Comparison of ENCODE assay signal across 8 mouse cellular contexts in the genomic region with DNA sequence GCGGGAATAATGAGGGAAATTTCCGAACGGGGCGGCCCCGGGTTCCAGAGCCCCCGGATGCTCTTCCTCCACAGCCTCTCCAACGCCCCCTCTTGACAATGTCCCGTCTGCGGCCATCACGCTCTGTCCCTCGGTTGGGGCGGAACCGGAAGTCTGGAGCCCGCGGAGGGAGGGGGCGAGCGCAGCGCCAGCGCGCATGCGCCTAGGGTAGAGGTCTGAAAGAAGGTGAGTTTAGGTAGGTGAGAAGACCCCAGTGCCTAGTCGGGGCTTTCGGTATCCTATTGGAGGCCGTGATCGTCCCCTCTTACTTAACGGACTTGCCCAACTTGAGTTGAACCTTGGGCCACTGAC. TPM values are rescaled to one million over a fixed set of nuclear protein-coding genes. Genes with fewer than 3 reads are reported as not detected.
DNase-seq lines count a peak whose midpoint lies in the region; ATAC-seq and TF ChIP-seq lines count a peak whose summit lies in the region.

A gene (minus strand): TSS at position 155 of the 351 bp plus-strand sequence.

- H3K4me1 ChIP-seq in forebrain, embryonic 15.5 days = peaks cover 14% of the 10 kb centered on the region
- H3K4me1 ChIP-seq in lung, embryonic 14.5 days (ENCODE audit: insufficient read depth) = 0 out of 2 replicates have a peak, but pooled peaks cover 3% of the 10 kb centered on the region
- peaks cover 11% of the 10 kb centered on the region for H3K4me1 ChIP-seq in olfactory bulb, adult 2 months (ENCODE audit: control insufficient read depth, insufficient read depth, low read length)

- peak; percentile 87 for ATAC-seq in forebrain, embryonic 15.5 days (replicated peaks)
- ATAC-seq in lung, embryonic 14.5 days (ENCODE audit: insufficient read depth) = peak; percentile 84

- WGBS in forebrain, embryonic 15.5 days = under 1% methylated on average over 26 of the region's 26 CpGs
- under 1% methylated on average over 26 of the region's 26 CpGs for WGBS in lung, embryonic 14.5 days
- under 1% methylated on average over 26 of the region's 26 CpGs for WGBS in olfactory bulb, adult 2 months

- TF ChIP-seq CTCF in layer of hippocampus, adult 2 months (conservative IDR thresholded peaks at IDR 0.05) = peak; percentile 59
- TF ChIP-seq CTCF in lung, embryonic 14.5 days (IDR thresholded peaks at IDR 0.05; ENCODE audit: low read depth) = peak; percentile 61
- no peak for TF ChIP-seq CTCF in olfactory bulb, adult 2 months (IDR thresholded peaks at IDR 0.05; ENCODE audit: insufficient read depth, low read depth, low read length)

- no peaks in the 10 kb centered on the region for H3K36me3 ChIP-seq in forebrain, embryonic 15.5 days
- H3K36me3 ChIP-seq in lung, embryonic 14.5 days (ENCODE audit: insufficient read depth) = peaks cover 13% of the 10 kb centered on the region

- peak within 1 kb of the TSS; percentile 83 for H3K4me3 ChIP-seq in forebrain, embryonic 15.5 days
- peak within 1 kb of the TSS; percentile 94 for H3K4me3 ChIP-seq in layer of hippocampus, adult 2 months
- peak within 1 kb of the TSS; percentile 76 for H3K4me3 ChIP-seq in lung, embryonic 14.5 days (ENCODE audit: low read depth, low read length)
- H3K4me3 ChIP-seq in olfactory bulb, adult 2 months (ENCODE audit: insufficient read depth, low read depth, low read length) = peak within 1 kb of the TSS; percentile 86

- H3K9me3 ChIP-seq in forebrain, embryonic 15.5 days = no peaks in the 10 kb centered on the region
- no peaks in the 10 kb centered on the region for H3K9me3 ChIP-seq in lung, embryonic 14.5 days (ENCODE audit: low read depth, low read length)

- peak within 1 kb of the TSS; percentile 66 for H3K4me2 ChIP-seq in forebrain, embryonic 15.5 days (replicated peaks)
- H3K4me2 ChIP-seq in lung, embryonic 14.5 days = peak within 1 kb of the TSS; percentile 77

- peak; percentile 95 for DNase-seq in ES-CJ7 (ENCODE audit: low read depth, low spot score)
- peak; percentile 86 for DNase-seq in cerebellum, adult 11 months
- DNase-seq in heart, postnatal 36 days = peak; percentile 87 to 89
- DNase-seq in layer of hippocampus, adult 2 months (ENCODE audit: low spot score in 2 of 2) = peak; percentile 81 to 89
- peak; percentile 96 for DNase-seq in lung, embryonic 14.5 days
- DNase-seq in thymus, postnatal 0 days (ENCODE audit: low spot score) = peak; percentile 89

- no peaks in the 10 kb centered on the region for H3K27me3 ChIP-seq in forebrain, embryonic 15.5 days
- no peaks in the 10 kb centered on the region for H3K27me3 ChIP-seq in lung, embryonic 14.5 days (ENCODE audit: insufficient read depth, low read length)

- TF ChIP-seq POLR2A in olfactory bulb, adult 2 months (IDR thresholded peaks at IDR 0.05; ENCODE audit: insufficient read depth, low read depth, low read length) = peak; percentile 64; the same call in 1 of the 2 replicates

- peak within 1 kb of the TSS; percentile 82 for H3K9ac ChIP-seq in forebrain, embryonic 15.5 days (replicated peaks)
- H3K9ac ChIP-seq in lung, embryonic 14.5 days = peak within 1 kb of the TSS; percentile 91

- peak within 1 kb of the TSS; percentile 90 for H3K27ac ChIP-seq in forebrain, embryonic 15.5 days (replicated peaks)
- peak within 1 kb of the TSS; percentile 94 for H3K27ac ChIP-seq in layer of hippocampus, adult 2 months
- peak within 1 kb of the TSS; percentile 98 for H3K27ac ChIP-seq in lung, embryonic 14.5 days (ENCODE audit: low read depth)
- peak within 1 kb of the TSS; percentile 33 for H3K27ac ChIP-seq in olfactory bulb, adult 2 months (ENCODE audit: insufficient read depth, low read depth, low read length)

- intact Hi-C loops in heart, postnatal 36 days (cut with DNase I) = loop anchor here (5.0 kb wide), 1 partner anchor 157 kb away; no protein-coding TSS in a partner anchor

RNA-seq across cellular contexts. Expression of the gene that starts here (rescaled TPM):
- polyA plus RNA-seq in forebrain, embryonic 15.5 days (2015; fragmentation: Nextera tagmentation; extraction: Ambion mirVana) = 24.7 and 25.5 TPM in 2 replicates
- total RNA-seq in heart, postnatal 36 days (2021) = 1 to 10 TPM; 3.2 to 3.4 TPM
- total RNA-seq in layer of hippocampus, adult 2 months (2021) = 1 to 10 TPM; 4.0 to 5.5 TPM
- polyA plus RNA-seq in lung, embryonic 14.5 days (2014; fragmentation: Nextera tagmentation; extraction: Ambion mirVana) = 13.2 and 16.1 TPM in 2 replicates
- polyA plus RNA-seq in olfactory bulb, adult 2 months (2012; ENCODE audit: insufficient read depth, insufficient read length, low replicate concordance, missing spikeins) = not detected in 2 replicates
- polyA plus RNA-seq in thymus, postnatal 0 days (2015; fragmentation: Nextera tagmentation; extraction: Ambion mirVana) = 24.3 and 24.7 TPM in 2 replicates

Comparison
In these comparisons a context has a peak if more than half of its experiments do, and no peak if none do; other contexts are left out.
1. Peak in every context shown above with its lines: DNase-seq, ATAC-seq, H3K4me3 ChIP-seq and H3K27ac ChIP-seq.
2. RNA of the gene that starts here (polyA plus RNA-seq): 24.7 to 25.5 TPM in forebrain, embryonic 15.5 days, 24.3 to 24.7 TPM in thymus, postnatal 0 days and 13.2 to 16.1 TPM in lung, embryonic 14.5 days; not detected in olfactory bulb, adult 2 months; every median in the first group is over 10 times any median in the second.
3. H3K27ac ChIP-seq: peak in every context shown above with its lines; median percentile 98 in lung, embryonic 14.5 days; 94 in layer of hippocampus, adult 2 months; 90 in forebrain, embryonic 15.5 days; 33 in olfactory bulb, adult 2 months.